Mouse (Mus musculus) left cerebral cortex, adult 11 months (tissue): Measurements from ENCODE around the gene Kcnma1.

Source experiments
- DNase-seq: peaks from one replicate; pipeline ENCODE4 v3.0.0; 2022; ENCODE audit warnings: low spot score

Kcnma1 gene

DNA sequence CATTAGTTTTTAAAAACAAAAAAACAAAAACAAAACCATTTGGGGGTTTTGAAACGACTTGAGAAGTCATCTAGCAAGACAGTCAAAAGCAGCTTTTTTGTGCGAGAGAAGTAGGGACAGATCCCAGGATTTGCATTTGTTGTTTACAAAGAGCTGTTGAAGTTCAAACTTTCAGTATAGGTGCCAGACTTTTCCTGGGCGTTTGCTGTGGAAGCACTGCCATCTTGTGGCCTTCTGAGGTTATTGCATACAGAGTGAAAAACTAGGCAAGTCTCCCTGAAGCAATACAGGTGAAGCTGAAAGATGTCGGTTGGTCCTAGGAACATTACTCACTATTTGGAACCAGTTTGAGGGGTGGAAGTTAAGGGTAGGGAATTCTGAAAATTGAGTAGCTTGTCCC, 484.6 kb downstream of the Kcnma1 start:
- no peak for DNase-seq

DNA sequence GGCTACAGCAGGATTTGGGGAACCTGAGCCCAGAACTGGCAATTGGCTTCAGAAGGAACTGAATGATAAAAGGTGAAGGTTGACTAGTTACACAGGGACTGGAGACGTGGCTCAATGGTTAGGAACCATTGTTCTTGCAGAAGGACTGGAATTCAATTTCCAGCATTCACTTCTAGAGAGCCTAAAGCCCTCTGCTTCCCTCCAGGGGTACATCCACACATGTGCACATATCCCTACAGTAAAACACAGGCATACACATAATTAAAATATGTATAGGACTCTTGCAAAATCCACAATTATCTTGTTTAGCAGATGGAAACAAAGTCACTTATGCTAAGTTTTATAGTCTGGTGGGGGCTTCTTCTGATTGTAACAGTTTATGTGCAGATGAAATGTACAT, 485.1 kb downstream of the Kcnma1 start:
- DNase-seq = no peak

DNA sequence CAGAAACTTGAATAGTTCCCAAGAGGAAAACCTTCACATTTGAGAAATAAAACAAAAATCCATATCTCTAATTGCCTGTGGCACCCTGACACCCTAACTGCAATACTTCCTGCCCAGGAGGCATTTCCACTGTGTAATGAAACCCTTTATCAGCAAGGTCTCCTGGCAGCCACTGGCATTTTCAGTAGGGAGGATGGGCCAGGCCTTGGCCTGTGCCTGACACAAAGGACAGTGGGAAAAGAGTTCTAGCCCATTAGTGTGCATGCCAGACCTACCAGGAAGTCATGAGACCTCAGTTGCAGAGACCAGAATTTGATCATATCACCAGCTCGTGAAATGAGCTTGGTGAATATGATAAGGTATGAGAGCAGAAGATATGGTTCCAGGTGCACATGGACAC, 488.4 kb downstream of the Kcnma1 start:
- DNase-seq = no peak

DNA sequence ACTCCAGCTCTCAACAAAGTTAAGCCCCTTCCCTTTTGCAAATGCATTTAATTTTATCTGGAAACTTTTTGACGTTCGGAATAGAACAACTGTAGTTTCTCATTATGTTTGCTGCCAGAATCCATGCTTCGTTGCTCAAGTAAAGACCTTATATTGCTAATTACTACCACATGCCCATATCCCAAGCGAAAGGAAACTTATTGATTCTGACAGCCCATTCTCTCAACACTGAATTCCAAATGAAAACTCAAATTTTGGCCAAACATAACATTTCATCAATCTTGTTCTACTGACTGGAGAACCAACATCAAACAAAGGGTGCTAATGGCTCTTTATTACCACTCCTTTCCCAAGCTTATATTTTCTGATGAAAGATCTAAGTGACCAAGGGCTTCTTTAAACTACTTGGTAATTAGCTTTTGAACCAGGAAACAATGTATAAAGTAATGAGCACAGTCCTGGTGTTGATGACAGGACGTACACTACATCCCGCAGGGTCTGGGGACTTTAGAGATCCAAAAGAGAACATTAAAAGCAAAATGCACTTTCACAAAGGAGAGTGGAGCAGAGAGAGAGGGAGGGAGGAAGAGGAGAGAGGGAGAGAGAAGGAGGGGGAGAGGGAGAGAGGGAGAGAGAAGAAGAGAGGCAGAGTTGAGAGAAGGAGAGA, 490.3 kb downstream of the Kcnma1 start:
- no peak for DNase-seq

DNA sequence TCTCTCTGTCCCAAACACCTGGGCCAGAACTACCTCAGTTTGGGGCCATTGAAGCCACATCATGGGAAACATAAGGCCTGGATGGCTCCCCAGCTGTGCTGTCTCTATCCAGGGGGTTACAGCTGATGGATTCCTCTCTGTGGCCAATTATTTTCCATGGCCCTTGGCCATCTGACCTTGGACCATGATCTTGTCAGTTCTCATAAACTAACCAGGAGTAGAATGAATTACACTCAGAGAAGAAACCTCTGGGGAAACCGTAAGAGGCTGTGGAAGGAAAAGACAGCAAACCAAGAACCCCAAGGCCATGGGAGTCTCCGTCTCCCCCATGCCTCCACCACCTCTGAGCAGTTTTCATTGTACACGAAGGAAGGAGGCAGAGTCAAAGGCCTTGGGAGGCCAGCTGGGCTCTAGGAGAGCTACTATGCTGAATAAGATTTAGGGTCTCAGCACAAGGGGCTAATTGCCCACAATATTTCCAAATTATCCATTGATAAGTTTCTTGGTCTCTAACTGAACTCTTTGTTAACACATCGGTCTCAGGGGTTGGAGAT, 491.6 kb downstream of the Kcnma1 start:
- DNase-seq = no peak

DNA sequence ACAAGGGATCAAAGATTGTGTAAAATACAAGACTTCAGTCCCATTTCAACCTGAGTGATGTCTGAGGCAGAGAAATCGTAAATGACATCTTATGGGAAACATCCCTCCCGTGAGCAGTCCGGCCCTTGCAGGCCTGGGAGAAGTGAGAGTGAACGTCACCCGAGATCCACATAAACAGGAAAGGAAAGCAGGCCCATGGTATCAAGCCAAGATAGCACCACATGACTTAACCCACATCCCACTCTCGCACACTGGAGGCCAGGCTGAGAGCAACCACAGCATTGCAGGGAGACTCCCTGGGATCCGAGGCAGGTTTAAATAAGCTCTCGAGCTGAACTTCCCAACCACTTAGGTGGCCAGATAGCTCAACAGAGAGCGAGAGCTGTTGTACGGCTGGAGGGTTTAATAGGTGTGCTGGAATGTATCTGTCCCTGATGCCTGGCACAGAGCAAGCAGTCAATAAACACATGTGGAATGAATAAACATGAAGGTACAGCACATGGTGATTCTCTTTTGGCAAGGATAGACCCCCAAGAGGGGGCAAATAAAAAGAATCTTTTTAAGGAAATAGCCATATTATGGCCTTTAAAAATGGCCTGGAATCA, 493.1 kb downstream of the Kcnma1 start:
- DNase-seq = no peak

DNA sequence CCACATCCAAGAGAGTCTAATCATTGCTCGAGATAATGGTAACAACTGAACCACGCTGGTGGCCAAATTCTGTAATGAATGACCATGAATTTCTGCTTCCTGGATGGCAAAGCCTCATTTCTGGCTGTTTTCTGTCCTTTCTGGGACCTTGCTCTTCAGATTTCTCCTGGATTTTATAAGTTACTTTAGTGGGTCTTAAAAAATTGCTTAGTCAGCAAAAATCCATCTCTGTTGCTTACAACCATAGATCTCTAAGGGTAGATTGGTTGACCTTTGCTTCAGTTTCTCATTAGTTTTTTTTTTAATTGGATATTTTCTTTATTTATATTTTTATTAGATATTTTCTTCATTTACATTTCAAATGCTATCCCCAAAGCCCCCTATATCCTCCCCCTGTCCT, 496.9 kb downstream of the Kcnma1 start:
- no peak for DNase-seq

DNA sequence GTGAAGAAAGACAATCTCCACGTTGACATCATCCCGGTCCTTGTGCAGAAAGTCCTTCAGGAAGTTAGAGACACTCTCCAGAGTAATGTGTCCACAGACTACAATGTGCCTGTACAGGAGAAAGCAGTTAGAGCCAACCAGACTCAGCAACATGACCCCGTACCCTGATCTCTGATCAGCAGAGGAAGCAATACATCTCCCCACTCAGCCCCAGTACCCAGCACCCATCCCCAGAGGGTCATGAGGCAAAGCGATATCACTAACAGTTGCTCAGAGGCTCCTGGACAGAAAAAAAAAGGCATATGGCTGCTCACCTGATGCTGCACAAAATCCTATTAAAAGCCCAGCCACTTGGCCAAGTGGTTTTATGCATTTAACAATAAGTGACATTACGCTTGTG, 504.5 kb downstream of the Kcnma1 start:
- DNase-seq = no peak

DNA sequence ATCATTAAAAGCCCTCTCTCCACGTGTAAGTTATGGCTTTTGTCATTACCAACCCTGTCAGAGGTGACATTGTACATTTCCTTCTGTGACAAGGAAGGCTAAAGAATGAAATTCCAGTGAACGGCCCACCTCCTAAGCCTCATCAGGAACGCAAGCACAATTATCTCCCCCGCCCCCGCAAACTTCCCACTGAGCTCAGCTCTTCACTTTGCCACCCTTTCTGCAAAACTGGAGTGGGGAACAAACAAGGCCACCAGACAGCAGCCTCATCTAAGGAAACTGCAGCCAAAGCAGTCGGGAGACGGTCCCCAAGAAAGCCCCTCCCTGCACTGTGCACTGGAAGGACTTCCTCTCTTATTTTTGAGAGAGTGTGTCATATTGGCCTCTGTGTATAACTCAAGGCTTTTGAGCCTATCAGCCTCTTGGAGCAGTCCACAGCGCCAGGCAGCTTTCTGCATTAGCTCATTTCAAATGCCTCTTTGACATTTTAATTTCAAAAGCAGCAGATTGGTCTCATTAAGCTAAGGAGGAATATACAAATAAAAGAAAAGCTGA, 512.0 kb downstream of the Kcnma1 start:
- DNase-seq = no peak

DNA sequence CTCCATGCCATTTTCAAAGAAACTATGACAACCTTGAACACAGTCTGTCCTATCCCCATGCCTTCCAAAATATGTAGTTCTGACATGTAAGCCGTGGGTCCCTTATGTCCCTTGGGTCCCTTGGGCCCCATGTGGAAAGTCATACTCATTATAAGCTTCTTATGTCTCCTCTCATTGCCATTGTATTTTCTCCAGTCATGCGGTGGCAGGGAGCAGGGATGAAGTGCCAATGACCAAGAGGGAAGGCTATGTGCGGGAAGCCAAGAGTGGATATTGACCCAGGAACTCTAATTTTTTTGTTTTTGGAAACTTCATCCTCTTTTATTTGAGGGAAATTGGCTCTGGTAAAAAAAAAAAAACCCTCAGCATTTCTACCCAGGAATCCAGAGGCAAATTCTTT, 517.5 kb downstream of the Kcnma1 start:
- DNase-seq = no peak

DNA sequence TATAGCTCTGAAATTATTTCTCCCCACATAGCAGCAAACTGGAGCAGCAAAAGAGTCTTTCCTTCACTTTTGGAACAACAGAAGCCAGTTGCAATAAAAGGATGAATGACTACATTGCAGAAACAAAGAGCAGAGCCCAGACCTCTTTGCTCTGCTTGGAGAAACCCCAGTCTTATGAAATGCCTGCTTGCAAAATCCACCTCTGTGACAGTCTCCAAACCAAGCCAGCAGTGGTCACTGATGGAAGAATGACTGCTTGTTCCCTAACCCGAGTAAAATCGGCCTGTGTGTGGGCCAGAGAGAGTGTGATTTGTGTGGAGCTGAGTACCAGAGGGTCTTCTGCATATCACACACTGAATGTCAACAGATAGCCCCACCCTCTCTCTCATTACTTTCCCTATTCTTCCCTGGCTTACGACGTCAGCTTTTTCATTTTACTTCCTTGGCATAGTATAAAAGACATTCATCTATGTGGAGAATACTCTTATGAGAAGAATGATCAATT, 518.0 kb downstream of the Kcnma1 start:
- no peak for DNase-seq

DNA sequence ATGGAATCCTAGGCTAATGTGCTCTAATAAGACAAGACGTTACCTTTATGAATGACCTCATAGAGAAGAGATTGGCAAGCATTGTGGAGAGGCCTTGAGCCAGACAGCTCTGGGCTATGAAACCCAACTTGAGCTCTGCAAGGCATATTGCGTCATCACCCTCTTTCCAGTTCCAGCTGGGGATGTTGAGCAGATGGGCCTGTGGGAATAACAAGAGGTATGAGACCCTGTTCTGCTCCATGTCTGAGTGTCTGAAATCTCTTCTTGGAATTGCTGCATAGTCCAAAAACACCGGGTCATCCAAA, 519.8 kb downstream of the Kcnma1 start:
- DNase-seq = no peak

DNA sequence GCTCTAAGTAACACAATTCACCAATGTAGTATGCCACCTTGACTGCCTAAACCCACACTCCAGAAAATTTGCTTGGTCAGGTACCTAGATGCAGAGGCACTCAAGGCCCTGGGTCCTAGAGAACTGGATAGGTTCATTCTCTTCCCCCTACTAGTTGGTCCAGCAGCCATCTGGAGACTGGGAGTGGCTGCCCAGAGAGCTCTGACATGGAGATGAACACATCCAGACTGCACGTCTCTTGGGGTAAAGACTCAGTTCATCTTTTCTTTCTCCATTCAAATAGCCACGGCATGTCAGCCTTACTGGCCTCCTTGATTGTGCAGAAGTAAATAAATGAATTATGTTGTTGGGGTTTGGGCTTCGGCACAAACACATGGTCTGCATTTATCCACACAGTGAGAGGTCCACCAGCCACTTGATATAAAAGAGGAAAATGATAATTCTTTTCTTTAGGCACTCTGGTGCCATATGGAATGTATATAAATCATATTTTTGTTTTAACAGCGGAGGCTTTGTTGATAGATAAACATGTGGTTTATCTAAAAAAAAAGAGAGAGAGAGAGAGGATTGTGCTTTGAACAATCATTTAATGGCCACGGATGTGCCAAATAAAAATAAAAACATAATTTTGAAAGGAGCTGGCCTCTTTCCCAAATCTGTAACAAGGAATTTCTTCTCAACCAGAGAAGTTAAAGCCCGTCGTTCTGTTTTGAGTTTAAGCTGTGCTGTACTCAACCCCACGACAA, 520.4 kb downstream of the Kcnma1 start:
- DNase-seq = no peak

DNA sequence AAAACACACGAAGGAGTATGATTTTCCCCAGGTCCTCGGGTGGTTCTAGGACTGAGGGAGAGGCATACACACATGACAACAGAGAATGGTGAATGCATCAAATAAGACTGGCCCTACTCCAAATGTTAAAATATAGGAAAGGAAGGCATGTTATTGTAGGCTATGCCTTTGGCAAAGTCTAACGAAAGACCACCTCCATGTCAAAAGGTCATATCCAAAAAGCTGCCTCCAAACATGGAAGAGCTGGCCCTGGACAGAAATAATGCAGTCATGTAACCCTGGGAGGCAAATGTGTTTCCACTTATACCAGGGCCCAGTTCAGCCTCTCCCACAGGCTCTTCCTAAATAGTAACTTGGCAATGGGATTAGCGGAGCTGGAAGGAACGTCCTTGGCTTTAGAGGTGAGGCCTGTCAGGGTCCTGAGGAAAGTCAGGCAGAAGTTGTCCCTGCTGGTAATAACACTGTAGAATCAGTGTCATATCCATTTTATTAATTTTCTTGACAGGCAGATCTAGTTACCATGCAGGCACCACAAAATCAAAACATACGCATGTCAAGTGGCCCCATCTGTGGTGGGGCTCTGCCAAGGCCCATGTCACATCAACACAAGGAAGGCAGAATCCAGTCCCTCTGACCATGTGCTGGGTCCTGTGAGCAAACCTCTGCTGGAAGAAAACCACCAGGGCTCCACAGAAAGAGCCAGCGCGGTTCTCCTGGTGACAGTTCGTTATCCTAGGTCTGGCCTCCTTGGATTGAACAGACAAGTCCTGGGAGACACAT, 521.5 kb downstream of the Kcnma1 start:
- DNase-seq = no peak

DNA sequence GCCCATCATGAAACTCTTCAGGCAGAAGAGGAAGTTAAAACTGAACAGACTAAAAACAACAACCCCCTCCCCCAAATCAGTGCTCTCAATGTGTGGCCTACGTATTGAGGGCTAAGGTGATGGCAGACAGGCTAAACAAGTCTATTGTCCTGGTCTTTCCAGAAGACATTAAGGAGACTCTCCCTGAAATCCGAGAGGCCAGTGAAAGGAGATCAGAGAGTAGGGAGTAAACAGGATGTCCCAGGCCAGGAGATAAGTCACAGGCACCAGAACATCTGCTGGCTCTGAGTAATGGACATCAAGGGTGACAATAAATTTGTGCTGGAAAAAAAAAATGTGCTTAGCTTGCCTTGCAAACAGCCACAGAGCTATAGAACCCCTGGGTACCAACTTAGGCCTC, 522.9 kb downstream of the Kcnma1 start:
- no peak for DNase-seq

DNA sequence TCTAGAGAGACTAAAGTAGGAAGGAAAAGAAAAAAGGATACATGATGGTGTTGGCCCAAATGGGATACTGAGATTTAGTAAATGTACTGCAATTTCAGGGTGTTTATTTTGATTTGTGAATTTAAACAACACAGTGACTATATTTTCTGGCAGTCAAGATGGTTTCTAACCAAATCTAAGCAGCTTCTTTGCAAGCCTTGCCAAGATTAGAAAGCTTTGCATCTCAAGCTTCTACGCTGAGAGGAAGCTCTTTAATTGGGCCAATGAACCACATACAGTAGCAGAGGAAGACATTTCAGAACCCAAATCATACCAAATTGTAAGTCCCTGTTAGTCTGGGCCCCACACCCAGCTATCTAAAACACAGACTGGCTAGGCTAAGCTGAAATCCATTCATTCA, 527.6 kb downstream of the Kcnma1 start:
- no peak for DNase-seq

DNA sequence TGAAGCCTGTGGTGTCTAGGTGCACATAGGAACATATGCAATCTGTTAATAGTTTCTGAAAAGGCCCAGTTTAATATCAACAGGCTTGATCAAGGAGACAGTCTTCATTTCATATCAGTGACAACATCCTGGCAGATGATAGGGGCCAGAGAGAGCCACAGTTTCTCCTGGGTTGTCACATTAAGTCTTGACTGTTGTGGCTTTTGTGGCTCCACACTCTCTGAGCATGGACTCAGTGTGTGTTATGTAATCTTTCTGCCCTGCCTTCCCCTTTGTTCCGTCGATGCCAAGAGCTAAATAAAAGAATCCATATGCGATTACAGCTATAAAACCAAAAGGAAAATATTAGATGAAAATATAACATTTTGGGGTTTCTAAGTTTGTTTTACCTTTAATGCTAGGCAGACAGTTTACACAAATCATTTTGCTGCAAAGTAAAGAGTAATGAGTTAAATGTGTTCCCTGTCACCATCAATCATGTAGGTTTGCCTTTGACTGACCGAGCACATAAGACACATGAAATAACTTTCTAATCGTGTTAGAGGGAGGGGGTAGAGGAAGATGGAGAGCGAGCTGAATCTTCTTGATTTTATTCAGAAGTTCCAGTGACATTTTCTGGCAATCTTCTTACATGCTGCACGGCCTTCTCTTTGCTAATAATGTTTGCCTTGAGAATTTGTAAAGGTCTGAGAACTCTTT, 528.3 kb downstream of the Kcnma1 start:
- DNase-seq = no peak

DNA sequence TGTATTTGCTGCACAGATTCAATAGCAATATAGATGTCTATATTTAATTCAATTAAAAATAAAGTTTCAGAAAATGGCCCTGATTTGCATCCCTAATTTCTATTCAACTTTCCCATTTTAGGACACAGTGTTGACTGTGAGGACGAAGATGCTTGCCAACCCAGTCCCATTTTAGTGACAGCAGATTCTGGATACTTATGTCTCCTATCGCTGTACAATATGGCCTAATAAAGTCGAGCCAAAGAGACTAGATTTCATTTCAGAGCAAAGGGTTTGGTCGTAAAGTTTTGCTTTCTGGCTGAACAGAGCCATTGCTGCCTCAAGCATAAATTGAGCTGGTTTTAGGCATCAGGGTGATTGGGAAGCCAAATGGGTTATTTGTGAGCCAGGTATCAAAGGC, 539.2 kb downstream of the Kcnma1 start:
- no peak for DNase-seq

DNA sequence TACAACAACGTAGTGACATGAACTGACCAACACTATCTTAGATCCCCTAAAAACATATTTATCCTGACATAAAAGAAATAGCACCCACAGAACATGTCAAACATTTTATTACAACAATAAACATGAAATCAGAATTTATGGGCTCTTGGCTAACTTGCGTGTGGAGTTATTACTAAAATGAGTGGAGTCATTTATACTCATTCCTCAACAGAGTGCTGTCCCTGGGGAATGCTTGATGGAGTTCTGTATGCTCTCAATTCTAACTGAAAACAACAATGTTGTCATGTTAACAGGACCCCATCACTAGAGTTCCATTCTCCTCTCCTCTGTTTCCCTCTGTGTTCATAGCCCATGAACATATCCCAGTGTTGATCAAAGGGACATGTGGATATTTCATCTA, 544.2 kb downstream of the Kcnma1 start:
- no peak for DNase-seq

DNA sequence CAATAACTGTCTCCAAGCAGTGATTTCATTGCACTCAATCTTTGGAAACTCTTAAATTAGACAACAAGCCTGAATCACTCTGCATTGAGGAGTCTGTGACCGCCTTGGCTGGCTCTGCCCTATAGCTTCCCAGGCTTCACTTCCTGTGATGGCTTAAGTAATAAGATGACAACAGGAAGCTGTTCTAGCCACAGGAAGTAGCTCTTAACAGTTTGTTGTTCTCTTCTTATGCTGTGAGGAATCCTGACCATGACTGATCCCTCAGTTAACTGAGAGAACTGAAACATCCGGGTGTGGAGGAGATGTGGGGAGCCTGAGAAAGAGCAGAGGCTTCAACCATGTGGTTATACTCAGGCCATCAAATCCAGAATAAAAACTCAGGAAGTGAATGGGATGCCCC, 549.2 kb downstream of the Kcnma1 start:
- no peak for DNase-seq

DNA sequence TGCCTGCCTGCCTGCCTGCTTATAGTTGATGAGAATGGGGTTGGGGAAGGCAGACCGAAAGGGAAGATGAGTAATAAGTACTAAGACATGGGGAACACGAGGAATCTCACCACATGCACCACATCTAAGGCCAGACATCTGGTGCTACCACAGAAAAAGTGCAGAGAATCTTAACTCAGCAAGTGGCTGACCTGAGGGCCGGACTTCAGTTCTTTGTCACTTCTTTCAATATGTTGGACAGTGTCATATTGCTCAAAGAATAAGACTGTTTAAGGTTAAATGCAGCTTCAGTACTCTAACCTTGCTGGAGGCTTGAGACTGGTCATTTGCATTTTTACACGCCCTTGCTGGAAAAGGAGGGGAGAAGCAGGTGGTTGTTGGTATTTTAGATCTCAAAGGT, 555.7 kb downstream of the Kcnma1 start:
- DNase-seq = no peak

DNA sequence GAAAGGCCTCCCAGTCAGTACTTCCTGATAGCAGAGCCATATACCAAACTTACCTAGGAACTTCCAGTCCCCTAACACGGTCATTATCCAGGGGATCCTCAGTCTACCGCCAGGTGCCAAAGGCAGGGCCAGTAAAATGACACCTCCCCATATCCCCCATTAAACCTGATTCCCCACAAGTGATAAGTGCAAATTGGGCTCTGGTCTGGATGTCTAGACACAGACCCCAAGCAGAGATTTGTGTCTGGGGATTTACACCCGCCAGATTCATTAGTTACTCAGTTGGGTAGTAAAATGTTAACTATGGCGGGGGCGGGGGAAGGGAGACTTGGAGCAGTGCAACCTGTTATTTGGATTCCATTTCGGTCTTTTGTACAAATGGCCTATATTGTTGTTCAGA, 562.6 kb downstream of the Kcnma1 start:
- no peak for DNase-seq
